Mouse (Mus musculus): ENCODE data around the gene Slco3a1.

DNA sequence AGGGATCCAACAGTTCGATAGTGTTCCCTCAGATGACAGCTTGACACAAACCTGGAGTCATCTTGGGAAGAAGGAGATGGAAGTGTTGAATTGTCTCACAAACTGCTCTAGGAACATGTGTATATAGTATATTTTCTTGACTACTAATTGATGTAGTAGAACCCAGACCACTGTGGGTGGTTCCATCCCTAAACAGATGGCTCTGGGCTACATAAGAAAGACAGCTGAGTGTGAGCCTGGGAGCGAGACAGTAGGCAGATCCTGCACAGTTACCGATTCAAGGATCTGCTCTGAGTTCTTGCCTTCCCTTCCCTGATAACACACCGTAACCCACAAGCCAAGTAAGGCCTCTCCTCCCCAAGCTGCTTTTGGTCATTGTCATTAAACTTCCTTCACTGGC, 28.6 kb downstream of the Slco3a1 start:
- TF ChIP-seq CTCF (IDR thresholded peaks at IDR 0.05; ENCODE audit: borderline replicate concordance, insufficient read depth, low read length), result no peak
- no peak for TF ChIP-seq POLR2A (IDR thresholded peaks at IDR 0.05; ENCODE audit: low read depth, low read length)
